In genomic region chr14:21722021-21722698, GRCm38 (mm10) we compare ENCODE assay signal across 16 mouse cellular contexts. TPM values are rescaled to one million over a fixed set of nuclear protein-coding genes. Genes with fewer than 3 reads are reported as not detected.
"Had no signal": no experiment of that assay in that cellular context is flagged by ENCODE, and none has a peak within 500 bp of the region (broad histone marks: within the 10 kb centered on the region; RNA-seq: fewer than 3 reads in every experiment).

No protein-coding gene starts in this region.

- H3K27ac ChIP-seq: left cerebral cortex, adult 2 months; limb, embryonic 13.5 days; liver, embryonic 14.5 days; neural tube, embryonic 12.5 days had no signal

- H3K9ac ChIP-seq: limb, embryonic 13.5 days; liver, embryonic 14.5 days; neural tube, embryonic 12.5 days had no signal

- DNase-seq: kidney, adult 18-20 months; lung, adult 18-20 months; right cerebral cortex, adult 18-20 months; right cerebral cortex, postnatal 25 days; thymus, postnatal 36 days had no signal

- H3K36me3 ChIP-seq: limb, embryonic 13.5 days; neural tube, embryonic 12.5 days had no signal

- H3K4me2 ChIP-seq: limb, embryonic 13.5 days; neural tube, embryonic 12.5 days had no signal

- H3K4me3 ChIP-seq: left cerebral cortex, adult 2 months; limb, embryonic 13.5 days; neural tube, embryonic 12.5 days had no signal

- H3K27me3 ChIP-seq: limb, embryonic 13.5 days; neural tube, embryonic 12.5 days had no signal

- H3K9me3 ChIP-seq: neural tube, embryonic 12.5 days had no signal

RNA-seq across cellular contexts. Expression of gene Dupd1, which starts 7.8 kb away (rescaled TPM):
- total RNA-seq: left cerebral cortex, adult 2 months; left cerebral cortex, postnatal 14 days; liver, adult 2 months; megakaryocyte-erythroid progenitor cell, adult 5-6 weeks; monocyte, adult 5-6 weeks; neutrophil, adult 5-6 weeks had no signal
- polyA plus RNA-seq: liver, adult 2 months; liver, embryonic 14.5 days; lung, embryonic 16.5 days; neural tube, embryonic 12.5 days; small intestine, adult 2 months had no signal

RNA-seq across cellular contexts. Expression of gene Dusp13, which starts 28.8 kb away (rescaled TPM):
- total RNA-seq: left cerebral cortex, adult 2 months; liver, adult 2 months; megakaryocyte-erythroid progenitor cell, adult 5-6 weeks; monocyte, adult 5-6 weeks; neutrophil, adult 5-6 weeks had no signal
